Mouse (Mus musculus) T-cell, adult 2 months (primary cell): Measurements from ENCODE around the gene Dnttip1.

Experiments used
- DNase-seq: peaks from one replicate; pipeline ENCODE4 v3.0.0; 2022; ENCODE audit warnings: low spot score

Dnttip1 gene

DNA sequence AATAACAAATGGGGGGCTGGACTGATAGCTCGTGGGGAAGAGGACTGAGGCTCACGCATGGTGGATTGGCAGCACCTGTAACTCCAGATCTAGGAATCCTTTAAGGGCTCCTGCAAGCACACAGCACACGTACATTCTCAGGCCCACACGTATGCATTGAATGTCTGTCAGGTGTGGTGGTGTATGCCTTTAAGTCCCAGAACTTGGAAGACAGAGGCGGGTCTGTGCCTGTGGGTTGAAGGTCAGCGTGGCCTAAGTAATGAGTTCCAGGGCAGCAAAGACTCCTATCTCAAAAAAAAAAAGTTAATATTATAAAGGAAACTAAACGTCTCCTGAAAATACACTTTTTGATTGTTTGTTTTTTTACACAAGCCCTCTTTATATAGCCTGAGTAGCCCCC, 60.8 kb downstream of the Dnttip1 start:
- DNase-seq = no peak

DNA sequence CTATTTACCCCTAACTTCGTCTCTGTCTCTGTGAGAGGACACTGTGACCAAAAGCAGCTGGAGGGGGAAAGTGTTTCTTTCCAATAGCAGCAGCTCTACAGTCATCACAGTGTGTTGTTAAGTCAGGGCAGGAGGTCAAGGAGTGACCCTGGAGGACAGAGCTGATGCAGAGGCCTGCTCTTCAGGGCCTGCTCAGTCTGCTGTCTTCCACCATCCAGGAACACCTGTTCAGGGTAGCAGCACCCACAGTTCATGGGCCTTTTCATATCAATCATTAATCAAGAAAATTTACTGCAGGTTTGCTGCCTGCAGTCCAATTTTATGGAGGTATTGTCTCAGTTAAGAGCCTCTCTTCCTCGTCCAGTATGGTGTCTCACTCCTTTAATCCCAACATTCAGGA, 67.8 kb downstream of the Dnttip1 start:
- DNase-seq = no peak

GRCm38 (mm10) chr2:164815348-164815747, 69.6 kb downstream of the Dnttip1 start:
- no peak for DNase-seq

DNA sequence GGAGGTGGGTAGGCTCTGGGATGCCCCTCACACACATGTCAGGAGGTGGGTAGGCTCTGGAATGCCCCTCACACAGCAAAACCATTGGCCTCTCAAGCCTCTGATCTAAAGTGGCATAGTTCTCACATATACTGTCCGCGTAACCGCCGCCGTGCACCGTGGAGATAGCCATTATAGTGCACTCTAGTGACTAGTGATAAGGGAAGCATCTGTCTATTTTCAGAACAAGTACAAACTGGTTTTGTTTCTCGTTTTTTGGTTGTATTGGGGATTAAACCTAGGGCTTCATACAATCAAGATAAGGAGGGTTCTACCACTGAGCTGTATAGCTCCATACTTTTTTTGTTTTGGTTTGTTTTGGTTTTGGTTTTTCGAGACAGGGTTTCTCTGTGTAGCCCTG, 70.0 kb downstream of the Dnttip1 start:
- DNase-seq = no peak

GRCm38 (mm10) chr2:164817206-164817605, 71.4 kb downstream of the Dnttip1 start:
- no peak for DNase-seq

GRCm38 (mm10) chr2:164817703-164818102, 71.9 kb downstream of the Dnttip1 start:
- no peak for DNase-seq
